Mouse (Mus musculus) kidney, adult 18-20 months (tissue): ENCODE results near the gene Spocd1.

ENCODE experiments used
- DNase-seq: peaks from one replicate; pipeline ENCODE4 v3.0.0; 2021

The Spocd1 gene

DNA sequence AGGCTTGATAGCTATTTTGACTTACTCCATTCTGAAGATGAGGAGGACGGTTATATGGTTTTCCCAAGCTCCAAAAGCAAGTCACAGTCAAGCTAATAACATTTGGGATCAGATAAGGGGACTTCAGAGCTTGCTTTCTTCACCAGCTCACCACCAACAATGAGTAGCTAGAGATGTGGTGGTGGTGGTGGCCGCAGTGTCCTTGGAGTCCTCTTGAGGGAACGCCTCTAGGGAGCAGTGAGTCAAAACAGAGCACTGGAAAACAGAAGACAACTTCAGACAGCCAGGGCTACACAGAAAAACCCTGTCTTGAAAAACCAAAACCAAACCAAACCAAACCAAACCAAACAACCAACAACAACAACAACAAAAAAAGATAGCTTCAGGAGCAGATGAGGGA, 10.1 kb upstream of the Spocd1 start:
- DNase-seq = no peak

- DNase-seq = no peak
These were observed 8.3 kb upstream of the Spocd1 start for GRCm38 (mm10) chr4:129920542-129921313.

- no peak for DNase-seq
These were observed 7.8 kb upstream of the Spocd1 start for GRCm38 (mm10) chr4:129921314-129921587.

DNA sequence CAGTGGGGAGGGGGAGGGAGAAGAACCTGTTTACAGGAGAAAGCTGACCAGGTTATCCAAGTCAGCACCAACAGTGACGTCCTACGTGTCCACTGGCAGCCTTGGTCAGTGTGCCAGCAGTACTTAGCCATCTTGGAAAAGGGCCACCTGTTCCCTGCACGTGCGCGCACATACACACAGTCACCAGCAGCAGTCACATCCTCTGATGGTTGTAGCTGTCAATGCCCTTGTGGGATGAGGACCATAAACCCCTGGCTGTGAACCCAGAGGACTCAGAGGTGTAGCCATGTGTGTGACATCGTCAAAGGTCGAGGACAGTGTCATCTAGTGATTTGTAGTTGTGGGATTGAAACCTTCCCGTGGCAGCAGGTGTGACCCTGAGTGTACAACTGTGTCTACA, 4.9 kb upstream of the Spocd1 start:
- no peak for DNase-seq

DNA sequence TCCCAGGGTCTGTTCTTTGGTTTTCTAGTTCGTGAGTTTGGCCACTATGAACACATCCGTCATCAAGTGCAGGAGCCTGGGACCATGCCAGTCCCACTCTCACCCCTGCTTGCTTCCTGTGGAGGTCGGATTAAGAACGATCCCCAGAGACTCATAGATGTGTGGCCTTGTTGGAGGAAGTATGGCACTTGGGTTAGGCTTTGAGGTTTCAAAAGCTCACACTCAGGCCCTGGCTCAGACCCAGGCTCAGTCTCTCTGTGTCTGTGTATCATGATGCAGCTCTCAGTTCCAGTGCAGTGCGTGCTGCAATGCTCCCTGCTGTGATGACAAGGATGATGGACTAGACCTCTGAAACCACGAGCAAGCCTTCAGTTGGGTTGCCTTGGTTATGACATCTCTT, 4.4 kb upstream of the Spocd1 start:
- DNase-seq = no peak

- DNase-seq = no peak
These were observed 2.5 kb upstream of the Spocd1 start for GRCm38 (mm10) chr4:129926544-129926943.

DNA sequence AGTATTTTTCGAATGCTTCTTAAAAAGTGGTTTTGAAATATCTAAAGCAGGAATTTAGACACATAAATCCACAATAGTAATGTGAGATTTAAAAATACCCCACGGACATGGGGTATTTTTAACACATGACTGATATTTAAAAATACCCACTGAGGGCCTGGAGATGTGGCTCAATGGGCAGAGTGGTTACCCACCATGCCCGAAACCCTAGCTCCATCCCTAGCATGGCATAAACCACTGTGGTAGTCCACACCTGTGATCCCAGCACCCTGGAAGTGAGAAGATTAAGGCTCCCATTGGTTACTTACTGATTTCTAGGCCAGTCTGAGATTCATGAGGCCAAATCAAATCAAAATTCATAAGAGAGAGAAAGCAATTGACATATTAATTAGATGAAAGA, 2.0 kb upstream of the Spocd1 start:
- no peak for DNase-seq

- DNase-seq = peak; percentile 83
These were observed 811 bp upstream of the Spocd1 start for GRCm38 (mm10) chr4:129928124-129928751.

GRCm38 (mm10) chr4:129933696-129934095, 4.6 kb downstream of the Spocd1 start:
- no peak for DNase-seq

DNA sequence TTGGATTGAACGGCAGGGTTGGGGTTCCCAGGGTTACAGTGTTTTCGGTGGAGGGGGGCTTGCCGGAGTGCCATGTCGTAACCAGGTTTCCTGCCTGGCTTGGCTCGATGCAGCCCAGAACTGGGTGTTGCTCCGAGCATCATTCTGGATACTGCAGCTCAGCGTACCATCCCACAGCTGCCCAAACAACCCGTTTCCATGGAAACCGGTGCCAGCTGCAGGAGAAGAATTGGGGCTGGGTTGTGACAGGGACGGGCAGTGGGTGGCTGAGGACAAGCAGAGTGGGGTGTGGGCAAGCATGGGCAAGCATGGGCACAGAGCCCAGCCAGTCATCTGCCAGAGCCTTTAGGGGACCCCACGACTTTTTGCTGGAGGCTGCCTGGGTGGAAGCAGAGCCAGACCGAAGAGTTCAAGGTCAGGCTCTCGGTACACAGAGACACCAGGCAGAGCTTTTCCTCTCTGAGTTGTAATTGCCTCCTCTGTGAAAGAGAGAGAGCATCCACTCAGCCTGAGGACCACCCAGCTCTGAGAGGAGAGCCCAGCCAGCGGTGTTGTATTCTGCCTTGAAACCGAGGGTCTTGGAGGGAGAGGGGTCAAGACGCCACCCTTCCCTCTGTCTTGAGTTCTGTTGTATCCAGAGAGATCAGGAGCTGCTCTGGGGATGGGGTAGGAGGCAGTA, 5.3 kb downstream of the Spocd1 start:
- no peak for DNase-seq

DNA sequence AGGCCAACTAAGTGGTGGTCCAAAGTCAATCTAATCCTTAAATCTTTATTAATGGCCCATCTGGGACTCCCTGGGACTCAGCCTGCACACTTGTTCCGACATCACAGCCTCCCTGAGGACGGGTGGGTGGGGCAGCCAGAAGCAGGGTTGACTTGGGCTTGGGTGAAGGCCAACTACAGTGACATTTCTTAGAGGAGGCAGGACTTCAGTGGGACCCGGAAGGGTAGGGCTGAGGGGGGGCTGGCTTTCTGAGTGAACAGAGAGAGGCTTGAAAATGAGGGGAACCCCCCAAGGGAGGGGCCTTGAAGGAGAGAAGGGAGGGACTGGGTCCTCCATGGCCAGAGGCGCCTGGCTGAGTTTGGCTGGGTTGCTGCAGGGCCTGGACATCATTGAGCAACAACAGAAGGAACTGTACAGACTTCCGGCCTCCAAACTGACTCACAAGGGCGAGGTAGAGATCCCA, 22.3 kb downstream of the Spocd1 start:
- no peak for DNase-seq

DNA sequence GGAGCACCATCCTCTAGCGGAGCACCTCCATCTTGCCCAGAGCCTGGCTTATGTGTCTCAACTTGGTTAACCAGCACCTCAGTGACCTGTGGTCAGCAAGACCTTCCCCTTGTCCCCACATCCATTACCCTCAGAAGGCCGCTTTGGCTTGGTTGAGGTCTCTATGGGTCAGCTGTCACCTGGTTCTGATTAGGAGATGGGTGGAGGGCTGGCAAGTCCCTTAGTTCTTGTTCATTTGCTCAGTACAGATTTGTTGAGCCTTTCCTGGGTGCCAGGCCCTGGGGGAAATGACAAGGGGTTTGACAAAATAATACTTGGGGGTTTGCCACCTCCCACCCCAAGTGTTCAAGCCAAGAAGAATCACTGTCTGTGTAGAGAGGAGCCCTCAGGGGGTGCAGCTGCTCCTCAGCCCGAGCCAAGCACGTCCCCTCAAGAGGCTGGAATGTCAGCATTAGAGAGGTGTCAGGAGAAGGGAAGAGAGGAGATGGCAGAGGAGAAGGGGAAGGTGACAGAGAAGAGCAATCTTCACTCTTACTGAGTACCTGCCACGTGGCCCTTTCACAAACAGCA, 23.3 kb downstream of the Spocd1 start:
- DNase-seq = no peak

GRCm38 (mm10) chr4:129954527-129954926, 25.5 kb downstream of the Spocd1 start:
- no peak for DNase-seq

DNA sequence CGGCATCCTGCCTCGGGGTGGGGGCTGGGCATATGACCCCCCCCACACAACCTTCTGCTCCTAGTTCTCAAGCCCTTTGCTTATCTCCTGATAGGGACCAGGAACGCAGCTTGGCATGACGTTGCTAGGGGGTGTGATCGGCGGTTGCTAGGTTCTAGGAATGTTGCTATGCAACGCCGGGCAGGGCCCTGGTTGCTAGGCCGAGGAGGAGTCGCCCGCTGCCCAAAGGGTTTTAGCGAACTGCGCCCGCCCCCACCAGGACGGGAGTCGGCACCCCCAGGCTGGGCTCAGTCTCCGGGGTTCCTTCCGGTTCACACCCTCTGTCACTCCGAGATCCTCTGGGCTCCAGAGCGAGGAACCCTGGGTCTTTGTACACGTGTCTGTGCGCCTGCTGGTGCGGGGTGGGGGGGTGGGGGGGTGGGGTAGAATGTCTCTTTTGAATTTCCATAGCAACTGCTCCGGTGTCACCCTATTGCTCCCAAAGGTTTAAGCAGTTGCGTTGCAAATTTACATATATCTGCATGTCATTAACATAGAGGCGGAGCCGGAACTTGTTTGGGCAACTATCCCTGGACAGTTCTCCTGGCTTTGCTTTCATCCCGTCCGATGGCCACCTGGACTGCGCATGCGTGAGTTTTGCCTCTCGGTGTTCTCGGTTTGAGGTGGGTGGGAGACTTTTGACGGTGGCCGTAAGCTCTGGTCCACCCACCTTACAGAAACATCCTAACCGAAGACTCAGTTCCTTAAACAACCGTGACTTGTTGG, 31.3 kb downstream of the Spocd1 start:
- DNase-seq = peak; percentile 51

- no peak for DNase-seq
These were observed 36.2 kb downstream of the Spocd1 start for GRCm38 (mm10) chr4:129965294-129965693.

DNA sequence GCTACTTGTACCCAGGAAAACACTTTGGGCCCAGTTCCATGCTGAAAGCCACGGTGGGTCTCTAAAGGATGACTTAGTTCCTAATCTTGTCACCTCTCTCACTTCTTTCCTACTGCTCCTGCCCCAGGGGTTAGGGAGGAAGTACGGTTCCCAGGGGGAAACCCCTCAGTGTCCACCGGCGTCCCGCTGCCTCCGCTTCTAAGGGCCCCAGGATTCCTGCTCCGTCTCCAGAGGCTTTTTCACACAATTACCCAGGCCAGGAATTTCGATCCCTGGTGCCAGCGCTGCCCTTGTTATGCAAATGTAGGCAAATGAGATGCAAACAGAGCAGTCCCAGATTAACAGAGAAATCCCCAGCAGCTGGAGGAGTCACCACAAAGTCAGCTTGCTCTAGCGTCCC, 37.2 kb downstream of the Spocd1 start:
- no peak for DNase-seq

DNA sequence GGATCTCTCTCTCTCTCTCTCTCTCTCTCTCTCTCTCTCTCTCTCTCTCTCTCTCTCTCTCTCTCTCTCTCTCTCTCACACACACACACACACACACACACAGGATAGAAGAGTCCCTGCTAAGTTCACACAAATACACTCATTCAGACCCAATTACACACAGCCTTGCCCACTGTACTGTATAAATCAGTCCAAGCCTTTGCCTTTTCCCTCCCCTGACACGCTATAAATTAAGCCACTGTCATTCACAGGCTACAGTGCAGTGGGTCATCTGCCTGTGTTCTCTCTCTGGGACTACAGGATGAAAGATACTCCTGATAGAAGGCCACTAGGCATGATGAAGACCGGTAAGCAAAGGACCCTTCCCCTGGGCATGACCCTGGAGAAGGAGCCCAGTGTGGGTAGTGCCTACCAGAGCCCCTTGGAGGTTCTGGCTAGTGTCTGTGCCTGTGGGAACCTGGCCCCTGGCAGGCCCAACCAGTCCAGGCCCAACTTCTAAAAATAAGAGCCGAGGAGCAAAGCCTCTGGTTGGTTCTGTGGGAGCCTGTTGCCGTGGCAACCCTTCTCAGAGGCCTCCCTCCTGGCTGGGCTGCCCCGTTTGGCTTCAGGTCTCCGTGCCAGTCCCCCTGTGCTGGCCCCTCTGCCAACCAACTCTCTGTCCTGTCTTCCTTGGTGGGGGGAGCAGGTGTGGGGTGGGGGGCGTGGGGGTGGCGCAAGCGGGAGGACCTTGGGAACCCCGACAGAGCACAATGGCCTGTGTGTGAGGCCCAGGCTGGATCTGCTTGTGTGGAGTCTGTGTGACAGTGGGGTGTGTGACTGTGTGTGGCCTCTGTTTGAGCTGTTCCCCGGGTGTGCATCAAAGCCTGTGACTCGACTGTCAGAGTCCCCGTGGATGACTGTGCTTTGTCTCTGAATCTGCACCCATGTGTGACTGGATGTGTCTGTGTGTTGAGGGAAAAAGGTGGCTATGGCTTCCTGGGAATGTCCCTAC, 38.3 kb downstream of the Spocd1 start:
- no peak for DNase-seq

GRCm38 (mm10) chr4:129970168-129970567, 41.1 kb downstream of the Spocd1 start:
- DNase-seq = no peak

- DNase-seq = no peak
These were observed 41.8 kb downstream of the Spocd1 start for GRCm38 (mm10) chr4:129970861-129971260.

- DNase-seq = no peak
These were observed 42.9 kb downstream of the Spocd1 start for GRCm38 (mm10) chr4:129971989-129972388.

DNA sequence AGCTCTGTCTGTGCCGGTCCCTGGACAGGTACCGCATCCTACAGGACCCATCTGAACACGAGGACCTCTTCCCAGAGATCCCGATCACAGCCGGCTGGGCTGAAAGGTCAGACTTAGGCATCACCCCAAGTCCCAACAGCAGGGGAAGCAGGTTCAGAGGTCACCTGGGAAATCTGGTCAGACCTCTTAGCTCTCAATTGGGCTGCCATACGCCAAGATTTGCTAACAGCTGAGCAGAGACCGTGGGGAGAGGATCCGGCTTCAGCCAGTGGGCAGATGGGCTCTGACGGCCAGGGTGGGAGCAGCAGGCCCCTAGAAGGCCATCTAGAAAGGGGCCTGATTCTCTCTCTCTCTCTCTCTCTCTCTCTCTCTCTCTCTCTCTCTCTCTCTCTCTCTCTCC, 45.2 kb downstream of the Spocd1 start:
- no peak for DNase-seq

GRCm38 (mm10) chr4:129977256-129977655, 48.2 kb downstream of the Spocd1 start:
- DNase-seq = no peak
